Mouse (Mus musculus) hindbrain, embryonic 10.5 days (tissue): ENCODE results near the gene Zfr2. TPM values are rescaled to one million over a fixed set of nuclear protein-coding genes. Genes with fewer than 3 reads are reported as not detected.

Source experiments
- DNase-seq: peaks from one replicate; pipeline ENCODE4 v3.0.0-alpha.2; 2017; ENCODE audit warnings: low spot score
- H3K27ac ChIP-seq: fragments of 300-500 bp; sonication (generic); 2 replicates; pipeline ENCODE4 v1.5.1; 2016; ENCODE audit warnings: mild to moderate bottlenecking, moderate library complexity
- H3K27me3 ChIP-seq: fragments of 300-500 bp; sonication (generic); 2 replicates; pipeline ENCODE4 v1.6.1; 2016; ENCODE audit warnings: mild to moderate bottlenecking; ENCODE audit not compliant: poor library complexity, insufficient read depth, severe bottlenecking
- H3K36me3 ChIP-seq: fragments of 300-500 bp; sonication (generic); 2 replicates; pipeline ENCODE4 v1.6.1; 2016; ENCODE audit warnings: mild to moderate bottlenecking, moderate library complexity
- H3K4me1 ChIP-seq: fragments of 300-500 bp; sonication (generic); replicated peaks from 2 replicates; pipeline ENCODE4 v1.6.1; 2016; ENCODE audit warnings: mild to moderate bottlenecking
- H3K4me3 ChIP-seq: fragments of 300-500 bp; sonication (generic); 2 replicates; pipeline ENCODE4 v1.5.1; 2016; ENCODE audit warnings: mild to moderate bottlenecking, moderate library complexity
- H3K9me3 ChIP-seq: fragments of 300-500 bp; sonication (generic); 2 replicates; pipeline ENCODE4 v1.6.1; 2016; ENCODE audit warnings: mild to moderate bottlenecking, moderate library complexity
- WGBS: fragments of 180-500 bp; shearing (Covaris S2); methylation state at CpG from one replicate; pipeline ENCODE4 v1.1.7; 2016; 5-methylcytosine and 5-hydroxymethylcytosine counted together
- polyA plus RNA-seq: library from polyadenylated mRNA; unstranded; fragments of >200 nt; fragmentation: Nextera tagmentation; extraction: Ambion mirVana; gene quantifications from 2 replicates; pipeline ENCODE4 v1.2.1, GENCODE M21; 2016

Zfr2 gene
- polyA plus RNA-seq, 1 experiment from 2014 or later = 6.7 TPM

DNA sequence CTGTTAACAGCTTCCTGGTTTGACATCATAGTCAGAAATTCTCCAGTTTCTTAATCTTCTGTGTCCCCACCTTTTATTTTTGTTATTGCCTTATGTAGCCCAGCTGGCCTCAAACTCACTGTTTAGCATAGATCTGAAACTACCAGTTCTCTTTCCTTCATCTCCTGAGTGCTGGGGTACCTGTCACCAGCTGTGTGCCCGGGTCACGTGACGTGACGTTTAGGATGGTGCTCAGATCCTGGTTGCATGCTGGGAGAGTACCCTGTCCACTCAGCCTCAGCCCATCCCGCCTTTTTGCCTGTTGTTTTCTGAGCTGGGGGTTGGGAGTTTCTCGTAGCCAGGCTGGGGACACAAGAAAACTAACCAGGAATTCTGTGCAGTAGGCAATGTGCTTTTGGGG, 64.3 kb downstream of the Zfr2 start:
- peak overlapping the region; percentile 60 for H3K27ac ChIP-seq

DNA sequence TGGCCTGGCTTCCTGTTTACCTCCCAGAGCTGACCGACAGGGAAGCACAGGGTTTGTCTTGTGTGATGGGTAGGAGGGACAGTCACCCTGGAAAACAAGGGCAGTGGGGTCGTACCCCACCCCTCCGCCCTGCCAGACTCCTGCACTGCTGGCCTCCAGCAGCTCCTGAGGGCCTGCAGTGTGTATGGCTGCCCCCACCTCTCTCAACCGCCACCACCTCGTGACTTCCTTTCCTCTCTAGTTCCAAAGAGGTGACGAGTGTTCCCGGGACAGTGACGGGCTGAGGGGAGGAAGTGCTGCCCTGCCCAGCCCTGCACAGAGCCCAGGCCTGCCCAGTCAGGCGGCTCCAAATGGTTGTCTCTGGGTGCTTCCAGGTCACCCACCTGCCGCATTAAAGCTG, 64.9 kb downstream of the Zfr2 start:
- 62% methylated on average over 10 of the region's 10 CpGs for WGBS
- no peak overlapping the region; the same call in 1 of the 2 replicates for H3K4me3 ChIP-seq
- H3K27me3 ChIP-seq = no peaks in the 10 kb centered on the region
- no peak for DNase-seq
- H3K4me1 ChIP-seq = peaks cover 74% of the 10 kb centered on the region
- peaks cover 24% of the 10 kb centered on the region for H3K36me3 ChIP-seq
- peak overlapping the region; percentile 60 for H3K27ac ChIP-seq
- H3K9me3 ChIP-seq = no peaks in the 10 kb centered on the region

More for the DNA sequence above, 64.3 kb downstream of the Zfr2 start:
- no peak overlapping the region; the same call in 1 of the 2 replicates for H3K4me3 ChIP-seq
- peaks cover 69% of the 10 kb centered on the region for H3K4me1 ChIP-seq
- H3K9me3 ChIP-seq = no peaks in the 10 kb centered on the region
- no peak for DNase-seq
- H3K36me3 ChIP-seq = peaks cover 20% of the 10 kb centered on the region
- WGBS = 72% methylated on average over 6 of the region's 6 CpGs
- peaks cover under 1% of the 10 kb centered on the region; the same call in 1 of the 2 replicates for H3K27me3 ChIP-seq

DNA sequence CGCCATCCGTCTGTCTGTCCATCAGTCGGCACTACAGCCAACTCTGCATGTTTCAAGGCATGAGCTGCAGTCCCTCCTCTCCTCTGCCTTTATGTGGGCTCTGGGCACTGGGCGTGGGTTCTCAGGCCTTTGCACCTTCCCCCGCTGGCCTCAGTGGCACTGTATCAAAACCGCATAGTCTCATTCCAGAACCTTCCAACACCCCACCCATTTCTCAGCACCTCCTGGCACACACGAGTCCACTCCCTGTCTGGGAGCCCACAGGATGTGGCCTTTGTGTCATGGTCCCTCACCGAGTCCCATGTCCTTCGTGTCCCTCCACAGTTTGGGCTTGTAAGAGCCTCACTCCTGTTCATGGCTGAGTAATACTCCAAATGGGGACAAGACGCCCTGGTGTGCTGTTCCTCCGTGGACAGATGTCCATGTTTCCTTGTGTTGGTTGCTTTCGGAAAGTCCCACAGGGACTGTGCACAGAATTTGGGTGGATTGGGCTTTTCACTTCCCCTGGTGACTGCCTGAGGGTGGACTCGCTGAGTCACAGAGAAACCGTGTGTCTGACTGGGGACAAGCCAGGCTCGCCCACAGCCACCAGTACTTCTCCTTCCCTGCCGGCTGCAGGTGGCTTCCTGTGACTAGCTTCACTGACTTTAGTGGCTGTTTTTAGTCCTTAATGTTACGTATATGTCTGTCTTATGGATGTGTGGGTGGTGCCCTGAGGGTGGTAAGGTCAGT, 65.6 kb downstream of the Zfr2 start:
- Histone ChIP-seq H3K4me1 (peaks cover 78% of the 10 kb centered on the region), H3K27me3 (no peaks in the 10 kb centered on the region), H3K36me3 (peaks cover 31% of the 10 kb centered on the region), H3K27ac (0 out of 2 replicates have a peak overlapping the region, but pooled peaks have one; percentile 26), H3K9me3 (no peaks in the 10 kb centered on the region), H3K4me3 (no peak overlapping the region)
- no peak for DNase-seq
- 93% methylated on average over 17 of the region's 17 CpGs for whole genome bisulfite sequencing

DNA sequence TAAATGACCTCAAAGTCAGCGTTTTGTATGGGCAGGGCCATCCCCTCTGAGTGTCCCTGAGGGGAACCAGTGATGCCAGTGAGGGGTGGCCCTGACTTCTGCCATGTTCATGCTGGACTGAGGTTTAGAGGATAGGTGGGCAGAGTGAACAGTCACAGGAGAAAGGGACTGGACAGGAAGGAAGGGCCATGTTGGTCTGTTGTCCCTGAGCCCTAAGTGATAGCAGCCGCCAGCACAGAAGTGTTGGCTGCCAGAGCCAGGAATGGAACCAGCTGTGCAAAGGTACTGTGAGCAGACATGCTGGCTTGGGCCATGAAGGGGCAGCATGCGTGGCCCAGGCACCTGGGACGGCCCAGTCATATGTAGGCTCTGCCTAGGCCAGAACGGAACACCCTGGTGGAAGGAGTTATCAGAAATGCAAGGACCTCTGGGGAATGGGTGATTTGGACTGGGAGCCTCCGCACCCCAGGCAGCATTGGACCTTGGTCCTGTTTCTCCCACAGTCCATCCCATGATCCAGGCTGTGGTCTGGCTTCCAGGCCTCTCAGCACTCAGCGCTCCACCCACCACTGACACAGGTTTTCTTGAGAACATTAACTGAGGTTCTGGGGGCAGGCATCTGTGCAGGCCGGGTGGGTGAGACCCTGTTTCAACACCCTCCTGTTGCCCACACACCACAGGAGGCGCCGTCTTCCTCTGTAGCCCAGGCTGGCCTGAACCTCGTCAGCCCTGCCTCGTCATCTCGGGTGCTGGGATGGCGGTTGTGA, 66.8 kb downstream of the Zfr2 start:
- peak overlapping the region; percentile 36; the same call in 1 of the 2 replicates for H3K27ac ChIP-seq
- H3K9me3 ChIP-seq = no peaks in the 10 kb centered on the region
- H3K4me3 ChIP-seq = no peak overlapping the region
- peaks cover 76% of the 10 kb centered on the region for H3K4me1 ChIP-seq
- 90% methylated on average over 14 of the region's 14 CpGs for WGBS
- peaks cover 33% of the 10 kb centered on the region for H3K36me3 ChIP-seq
- DNase-seq = no peak
- H3K27me3 ChIP-seq = no peaks in the 10 kb centered on the region

DNA sequence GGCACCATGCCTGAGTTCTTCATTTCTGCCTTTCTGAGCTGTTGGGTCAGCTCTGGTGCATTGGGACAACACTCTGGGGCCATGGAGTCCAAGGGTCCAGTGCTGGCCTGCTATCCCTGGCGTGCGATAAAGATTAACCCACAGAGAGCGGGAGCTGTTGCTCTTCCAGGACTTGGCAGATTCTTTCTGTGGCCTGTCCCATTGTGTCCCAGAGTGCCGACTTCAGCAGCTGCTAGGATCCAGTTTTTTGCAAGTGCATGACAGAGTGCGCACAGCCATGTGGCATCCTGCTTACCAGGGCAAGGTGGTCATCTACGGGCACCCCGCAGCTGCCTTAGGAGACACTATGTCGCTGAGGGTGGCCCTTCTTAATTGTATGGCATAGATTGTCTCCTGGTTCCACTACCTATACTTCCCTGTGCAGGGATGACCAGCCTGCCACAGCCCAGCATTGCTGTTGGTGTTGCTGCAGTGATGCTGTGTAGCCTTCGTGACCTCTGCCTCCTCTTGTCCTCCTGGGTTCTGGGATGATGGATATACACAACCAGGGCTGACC, 67.5 kb downstream of the Zfr2 start:
- H3K27me3 ChIP-seq = no peaks in the 10 kb centered on the region
- H3K9me3 ChIP-seq = no peaks in the 10 kb centered on the region
- 85% methylated on average over 9 of the region's 9 CpGs for WGBS
- no peak overlapping the region for H3K4me3 ChIP-seq
- H3K27ac ChIP-seq = no peak overlapping the region
- DNase-seq = no peak
- peaks cover 78% of the 10 kb centered on the region for H3K4me1 ChIP-seq
- peaks cover 36% of the 10 kb centered on the region for H3K36me3 ChIP-seq

DNA sequence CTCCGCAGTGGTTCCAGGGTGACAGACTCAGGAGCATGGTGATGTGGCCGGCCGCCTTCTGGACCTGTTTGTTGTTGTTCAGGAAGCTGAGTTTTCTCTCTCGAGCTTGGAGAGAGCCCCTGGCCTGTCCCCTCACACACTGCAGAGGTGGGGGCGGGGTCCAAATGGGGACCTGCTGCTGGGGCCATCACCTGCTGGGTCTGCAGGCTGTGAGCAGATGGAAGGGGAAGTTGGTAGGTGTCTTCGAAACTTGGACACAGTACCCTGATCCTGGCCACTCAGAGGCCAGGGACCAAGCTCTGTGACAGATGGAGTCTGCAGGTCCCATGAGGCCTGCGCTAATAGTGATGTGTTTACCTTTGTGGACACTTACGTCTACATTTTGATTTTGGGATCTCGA, 68.4 kb downstream of the Zfr2 start:
- WGBS = 80% methylated on average over 9 of the region's 9 CpGs
- Histone ChIP-seq H3K36me3 (peaks cover 37% of the 10 kb centered on the region), H3K27me3 (no peaks in the 10 kb centered on the region), H3K9me3 (no peaks in the 10 kb centered on the region), H3K4me3 (no peak overlapping the region), H3K27ac (no peak overlapping the region), H3K4me1 (peaks cover 78% of the 10 kb centered on the region)
- DNase-seq = no peak

Other genes with a start within 250 kb of the Zfr2 start
- gene Gng7, start 218.2 kb upstream of the Zfr2 start, polyA plus RNA-seq = 7.1 and 8.6 TPM in 2 replicates
- gene Diras1, start 207.5 kb upstream of the Zfr2 start, polyA plus RNA-seq = 4.6 and 9.8 TPM in 2 replicates
- 16.9 and 26.7 TPM in 2 replicates for gene Slc39a3, start 195.7 kb upstream of the Zfr2 start, polyA plus RNA-seq
- 276 and 320 TPM in 2 replicates for gene Sgta, start 173.0 kb upstream of the Zfr2 start, polyA plus RNA-seq
- 85.4 and 106 TPM in 2 replicates for gene Thop1, start 163.1 kb upstream of the Zfr2 start, polyA plus RNA-seq
- 0.29 and 0.30 TPM in 2 replicates for gene Creb3l3, start 134.3 kb upstream of the Zfr2 start, polyA plus RNA-seq
- gene Map2k2, start 127.2 kb upstream of the Zfr2 start, polyA plus RNA-seq = 218 and 261 TPM in 2 replicates
- 9.4 and 12.4 TPM in 2 replicates for gene Zbtb7a, start 97.9 kb upstream of the Zfr2 start, polyA plus RNA-seq
- gene Pias4, start 65.2 kb upstream of the Zfr2 start, polyA plus RNA-seq = 64.1 and 72.2 TPM in 2 replicates
- 495 and 570 TPM in 2 replicates for gene Eef2, start 56.5 kb upstream of the Zfr2 start, polyA plus RNA-seq
- 58.3 and 75.6 TPM in 2 replicates for gene Dapk3, start 50.1 kb upstream of the Zfr2 start, polyA plus RNA-seq
- not detected in 2 replicates for gene 4930442H23Rik, start 49.3 kb upstream of the Zfr2 start, polyA plus RNA-seq
- not detected in 2 replicates for gene Nmrk2, start 31.1 kb upstream of the Zfr2 start, polyA plus RNA-seq
- gene Atcay, start 2.3 kb upstream of the Zfr2 start, polyA plus RNA-seq = 7.6 and 25.9 TPM in 2 replicates
- 3.9 and 4.9 TPM in 2 replicates for gene Matk, start 19.8 kb downstream of the Zfr2 start, polyA plus RNA-seq
- 238 and 239 TPM in 2 replicates for gene Mrpl54, start 33.8 kb downstream of the Zfr2 start, polyA plus RNA-seq
- gene Apba3, start 33.8 kb downstream of the Zfr2 start, polyA plus RNA-seq = 46.2 and 54.6 TPM in 2 replicates
- gene Tjp3, start 58.4 kb downstream of the Zfr2 start, polyA plus RNA-seq = 7.0 and 9.0 TPM in 2 replicates
- gene Pip5k1c, start 59.8 kb downstream of the Zfr2 start, polyA plus RNA-seq = 62.1 and 78.5 TPM in 2 replicates
- gene Cactin, start 87.9 kb downstream of the Zfr2 start, polyA plus RNA-seq = 53.2 and 58.8 TPM in 2 replicates
- gene Tbxa2r, start 95.6 kb downstream of the Zfr2 start, polyA plus RNA-seq = 3.3 and 3.6 TPM in 2 replicates
- gene Gipc3, start 110.1 kb downstream of the Zfr2 start, polyA plus RNA-seq = not detected in 2 replicates
- gene Hmg20b, start 117.3 kb downstream of the Zfr2 start, polyA plus RNA-seq = 111 and 128 TPM in 2 replicates
- gene Mfsd12, start 124.3 kb downstream of the Zfr2 start, polyA plus RNA-seq = 9.2 and 12.9 TPM in 2 replicates
- gene 4930404N11Rik, start 132.7 kb downstream of the Zfr2 start, polyA plus RNA-seq = 0.61 and 0.62 TPM in 2 replicates
- gene Fzr1, start 145.4 kb downstream of the Zfr2 start, polyA plus RNA-seq = 138 and 143 TPM in 2 replicates
- gene Dohh, start 151.3 kb downstream of the Zfr2 start, polyA plus RNA-seq = 95.8 and 98.2 TPM in 2 replicates
- 4.0 and 4.8 TPM in 2 replicates for gene Gm48551, start 151.3 kb downstream of the Zfr2 start, polyA plus RNA-seq
- 1.0 and 2.5 TPM in 2 replicates for gene Gm48552, start 155.8 kb downstream of the Zfr2 start, polyA plus RNA-seq
- gene Smim24, start 159.9 kb downstream of the Zfr2 start, polyA plus RNA-seq = 2.7 and 3.0 TPM in 2 replicates
- 10.5 and 16.0 TPM in 2 replicates for gene Nfic, start 222.5 kb downstream of the Zfr2 start, polyA plus RNA-seq
- gene Celf5, start 249.6 kb downstream of the Zfr2 start, polyA plus RNA-seq = 3.1 and 12.9 TPM in 2 replicates